Mouse (Mus musculus) midbrain, embryonic 11.5 days (tissue): Measurements from ENCODE around the gene 2310007B03Rik. TPM values are rescaled to one million over a fixed set of nuclear protein-coding genes. Genes with fewer than 3 reads are reported as not detected.

Source experiments
- ATAC-seq: fragments of 200-750 bp; cut with Nextera tagmentation; 2 replicates; pipeline ENCODE4 v1.8.0; 2017; ENCODE audit warnings: moderate TSS enrichment, moderate library complexity; ENCODE audit not compliant: low FRiP score
- DNase-seq: peaks from one replicate; pipeline ENCODE4 v3.0.0; 2015; ENCODE audit warnings: low spot score; ENCODE audit errors: missing footprints
- H3K27ac ChIP-seq: fragments of 300-500 bp; sonication (generic); 2 replicates; pipeline ENCODE4 v1.5.1; 2014; ENCODE audit warnings: low read depth, low read length
- H3K27me3 ChIP-seq: fragments of 300-500 bp; sonication (generic); 2 replicates; pipeline ENCODE4 v1.6.1; 2014; ENCODE audit warnings: mild to moderate bottlenecking, low read length, moderate library complexity, mixed read lengths; ENCODE audit not compliant: control insufficient read depth, insufficient read depth
- H3K36me3 ChIP-seq: fragments of 300-500 bp; sonication (generic); 2 replicates; pipeline ENCODE4 v1.6.1; 2014; ENCODE audit warnings: mild to moderate bottlenecking, low read length, moderate library complexity, mixed read lengths; ENCODE audit not compliant: control insufficient read depth, insufficient read depth
- H3K4me1 ChIP-seq: fragments of 300-500 bp; sonication (generic); 2 replicates; pipeline ENCODE4 v1.6.1; 2014; ENCODE audit warnings: low read length; ENCODE audit not compliant: control insufficient read depth, insufficient read depth
- H3K4me2 ChIP-seq: fragments of 300-500 bp; sonication (generic); 2 replicates; pipeline ENCODE4 v1.6.1; 2014; ENCODE audit warnings: mild to moderate bottlenecking, moderate library complexity
- H3K4me3 ChIP-seq: fragments of 300-500 bp; sonication (generic); 2 replicates; pipeline ENCODE4 v1.5.1; 2014; ENCODE audit warnings: low read depth, low read length
- H3K9ac ChIP-seq: fragments of 300-500 bp; sonication (generic); 2 replicates; pipeline ENCODE4 v1.6.1; 2014; ENCODE audit warnings: low read length
- H3K9me3 ChIP-seq: fragments of 300-500 bp; sonication (generic); 2 replicates; pipeline ENCODE4 v1.6.1; 2016; ENCODE audit warnings: low read length; ENCODE audit not compliant: control insufficient read depth
- WGBS: fragments of 180-500 bp; shearing (Covaris S2); extraction: QIAGEN DNeasy Blood & Tissue Kit; methylation state at CpG from one replicate; pipeline ENCODE4 v1.1.7; 2014; 5-methylcytosine and 5-hydroxymethylcytosine counted together
- polyA plus RNA-seq: library from polyadenylated mRNA; unstranded; fragments of >200 nt; fragmentation: Nextera tagmentation; extraction: Ambion mirVana; gene quantifications from 2 replicates; pipeline ENCODE4 v1.2.1, GENCODE M21; 2014

2310007B03Rik gene
- polyA plus RNA-seq, 1 experiment from 2014 or later: 0.34 TPM

DNA sequence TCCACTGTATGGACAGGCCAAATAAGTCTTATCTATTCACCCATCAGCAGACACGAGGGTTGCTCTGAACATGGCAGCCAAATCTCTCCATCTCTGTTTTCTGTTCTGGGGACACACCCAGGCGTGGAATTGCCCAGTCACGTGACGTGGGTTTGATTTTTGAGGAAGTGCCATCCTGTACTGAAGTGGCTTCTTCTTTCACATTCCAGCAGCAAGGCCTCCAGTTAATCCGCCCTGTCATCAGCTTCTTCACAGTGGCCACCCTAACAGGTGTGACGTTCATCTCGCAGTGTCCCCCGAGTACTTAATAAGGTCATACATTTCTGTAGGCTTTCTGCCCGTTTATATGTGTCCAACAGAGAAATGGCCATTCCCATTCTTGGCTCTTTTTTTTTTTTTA is 4.7 kb upstream of the 2310007B03Rik start:
- Histone ChIP-seq H3K4me2 (no peak overlapping the region), H3K36me3 (no peaks in the 10 kb centered on the region), H3K9me3 (no peaks in the 10 kb centered on the region), H3K27me3 (no peaks in the 10 kb centered on the region), H3K27ac (no peak overlapping the region), H3K4me3 (no peak overlapping the region), H3K4me1 (peaks cover 6% of the 10 kb centered on the region; the same call in 1 of the 2 replicates), H3K9ac (no peak overlapping the region)
- DNase-seq (no peak), ATAC-seq (no peak)
- 88% methylated on average over 9 of the region's 9 CpGs for WGBS

DNA sequence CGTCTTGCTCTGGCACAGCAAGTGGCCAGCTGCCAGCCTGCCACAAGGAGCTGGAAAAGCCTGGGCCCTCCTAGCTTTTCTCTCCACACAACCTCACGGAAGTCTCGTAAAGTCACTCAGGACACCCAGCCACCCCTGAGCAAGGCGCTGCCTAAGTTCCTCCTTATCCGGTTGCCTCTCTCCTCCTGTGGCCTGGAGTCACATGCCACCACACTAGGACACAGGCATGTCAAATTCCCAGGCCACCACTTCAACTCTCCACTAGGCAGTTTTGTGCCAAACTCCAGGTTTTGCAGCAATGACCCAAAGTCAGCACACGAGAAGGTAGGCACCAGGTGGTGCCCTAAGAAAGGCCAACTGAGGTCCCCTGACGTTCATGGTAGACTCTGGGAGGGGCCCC is 1.8 kb upstream of the 2310007B03Rik start:
- DNase-seq (no peak), ATAC-seq (no peak)
- Histone ChIP-seq H3K36me3 (no peaks in the 10 kb centered on the region), H3K4me1 (no peaks in the 10 kb centered on the region), H3K4me3 (no peak overlapping the region), H3K9ac (no peak overlapping the region), H3K9me3 (no peaks in the 10 kb centered on the region), H3K27me3 (no peaks in the 10 kb centered on the region), H3K27ac (no peak overlapping the region), H3K4me2 (no peak overlapping the region)
- WGBS: 87% methylated on average over 7 of the region's 7 CpGs

DNA sequence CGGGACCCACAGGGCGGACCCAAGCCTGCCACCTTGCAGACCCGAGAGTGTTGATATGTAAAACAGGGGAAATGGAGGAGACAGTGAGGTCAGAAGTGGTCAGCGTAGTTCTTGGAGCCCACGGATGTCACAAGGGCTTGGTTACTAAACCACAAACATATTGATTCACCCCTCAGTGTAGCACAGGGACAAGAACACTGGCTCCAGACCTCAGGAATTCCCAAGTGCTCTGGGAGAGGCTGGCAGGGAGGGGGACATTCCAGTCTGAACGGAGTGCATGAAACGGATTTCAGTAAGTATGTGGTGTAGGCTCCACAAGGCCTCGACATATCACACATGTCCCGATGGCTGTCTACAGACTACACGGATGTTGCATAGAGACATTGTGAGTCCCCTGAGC is 1.2 kb upstream of the 2310007B03Rik start:
- Histone ChIP-seq H3K9me3 (no peaks in the 10 kb centered on the region), H3K4me2 (no peak overlapping the region), H3K4me3 (no peak overlapping the region), H3K4me1 (no peaks in the 10 kb centered on the region), H3K27me3 (no peaks in the 10 kb centered on the region), H3K27ac (no peak overlapping the region), H3K9ac (no peak overlapping the region), H3K36me3 (no peaks in the 10 kb centered on the region)
- WGBS: 86% methylated on average over 10 of the region's 10 CpGs
- no peak for DNase-seq
- no peak for ATAC-seq

DNA sequence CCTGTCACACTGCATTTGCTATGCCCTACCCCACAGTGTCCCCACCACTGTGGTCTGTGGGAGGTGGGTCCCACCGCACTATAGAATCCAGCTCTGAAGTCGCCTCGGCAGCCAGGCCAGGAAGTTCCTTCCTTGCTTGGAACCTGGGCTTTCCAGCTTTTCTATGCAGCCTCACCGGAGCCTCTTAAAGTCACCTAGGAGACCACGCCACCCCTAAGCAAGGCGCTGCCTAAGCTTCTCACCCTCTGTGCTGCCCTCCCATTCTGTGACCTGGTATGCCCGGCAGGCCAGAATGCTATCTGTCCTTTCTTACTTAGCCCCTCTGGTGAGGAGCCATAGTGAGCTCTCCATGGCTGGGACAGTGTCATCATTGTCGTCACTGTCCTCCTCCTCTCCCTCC is 602 bp upstream of the 2310007B03Rik start:
- H3K9ac ChIP-seq: no peak overlapping the region
- DNase-seq (no peak), ATAC-seq (no peak)
- H3K27me3 ChIP-seq: no peaks in the 10 kb centered on the region
- H3K4me1 ChIP-seq: no peaks in the 10 kb centered on the region
- no peak overlapping the region for H3K27ac ChIP-seq
- no peak overlapping the region for H3K4me2 ChIP-seq
- H3K9me3 ChIP-seq: no peaks in the 10 kb centered on the region
- H3K36me3 ChIP-seq: no peaks in the 10 kb centered on the region
- H3K4me3 ChIP-seq: no peak overlapping the region
- WGBS: 78% methylated on average over 8 of the region's 8 CpGs

GRCm38 (mm10) chr1:93159566-93160500 is 915 bp downstream of the 2310007B03Rik start:
- H3K4me2 ChIP-seq: no peak overlapping the region
- H3K9ac ChIP-seq: no peak overlapping the region
- H3K36me3 ChIP-seq: no peaks in the 10 kb centered on the region
- no peaks in the 10 kb centered on the region for H3K27me3 ChIP-seq
- DNase-seq: peak; percentile 72
- no peak for ATAC-seq
- 86% methylated on average over 21 of the region's 21 CpGs for WGBS
- no peak overlapping the region for H3K4me3 ChIP-seq
- H3K27ac ChIP-seq: no peak overlapping the region
- H3K4me1 ChIP-seq: no peaks in the 10 kb centered on the region
- no peaks in the 10 kb centered on the region for H3K9me3 ChIP-seq

DNA sequence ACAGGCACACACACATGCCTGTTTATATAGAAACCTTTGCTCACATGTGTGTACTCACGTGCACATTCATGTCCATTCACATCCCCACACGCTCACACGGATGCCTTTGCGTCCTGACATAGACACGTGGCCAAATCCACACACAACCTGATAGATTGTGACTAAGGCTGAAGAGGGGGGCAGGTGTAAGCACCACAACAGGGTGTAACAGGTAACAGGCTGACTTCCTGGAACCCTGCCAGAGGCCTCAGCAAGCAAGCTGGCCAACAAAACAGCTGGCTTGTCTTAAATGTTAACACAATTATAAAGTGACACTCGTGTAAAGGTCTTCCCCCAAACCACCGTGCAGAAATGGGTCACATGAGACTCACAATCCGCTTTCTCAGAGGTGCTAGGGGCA is 1.8 kb downstream of the 2310007B03Rik start:
- H3K4me1 ChIP-seq: no peaks in the 10 kb centered on the region
- H3K9me3 ChIP-seq: no peaks in the 10 kb centered on the region
- DNase-seq (no peak), ATAC-seq (no peak)
- 88% methylated on average over 8 of the region's 8 CpGs for WGBS
- H3K27ac ChIP-seq: no peak overlapping the region
- H3K27me3 ChIP-seq: no peaks in the 10 kb centered on the region
- no peak overlapping the region for H3K4me2 ChIP-seq
- no peak overlapping the region for H3K9ac ChIP-seq
- H3K36me3 ChIP-seq: no peaks in the 10 kb centered on the region
- H3K4me3 ChIP-seq: no peak overlapping the region

GRCm38 (mm10) chr1:93157566-93157965 is 3.2 kb downstream of the 2310007B03Rik start:
- no peaks in the 10 kb centered on the region for H3K27me3 ChIP-seq
- H3K4me1 ChIP-seq: no peaks in the 10 kb centered on the region
- no peak overlapping the region for H3K4me3 ChIP-seq
- no peak overlapping the region for H3K9ac ChIP-seq
- no peak for ATAC-seq
- H3K36me3 ChIP-seq: no peaks in the 10 kb centered on the region
- DNase-seq: no peak
- H3K27ac ChIP-seq: no peak overlapping the region
- 90% methylated on average over 4 of the region's 4 CpGs for WGBS
- H3K9me3 ChIP-seq: no peaks in the 10 kb centered on the region
- no peak overlapping the region for H3K4me2 ChIP-seq

GRCm38 (mm10) chr1:93150907-93151661 is 9.7 kb downstream of the 2310007B03Rik start:
- Histone ChIP-seq H3K9ac (no peak overlapping the region), H3K4me1 (no peaks in the 10 kb centered on the region), H3K9me3 (no peaks in the 10 kb centered on the region), H3K36me3 (no peaks in the 10 kb centered on the region), H3K4me2 (no peak overlapping the region), H3K4me3 (no peak overlapping the region), H3K27me3 (no peaks in the 10 kb centered on the region), H3K27ac (no peak overlapping the region)
- 69% methylated on average over 2 of the region's 2 CpGs for WGBS
- ATAC-seq (no peak), DNase-seq (peak; percentile 23)

GRCm38 (mm10) chr1:93144176-93144575 is 16.6 kb downstream of the 2310007B03Rik start:
- Histone ChIP-seq H3K27ac (no peak overlapping the region), H3K4me3 (no peak overlapping the region), H3K9ac (no peak overlapping the region), H3K4me2 (no peak overlapping the region), H3K4me1 (no peaks in the 10 kb centered on the region), H3K9me3 (no peaks in the 10 kb centered on the region), H3K36me3 (no peaks in the 10 kb centered on the region), H3K27me3 (no peaks in the 10 kb centered on the region)
- 83% methylated on average over 9 of the region's 9 CpGs for WGBS
- DNase-seq (no peak), ATAC-seq (no peak)
